Mouse (Mus musculus) thymus, adult 2 months (tissue): Measurements from ENCODE around the gene Atp5b.

Source experiments
- CTCF ChIP-seq: fragments of 200-500 bp; IDR thresholded peaks from 2 replicates; pipeline ENCODE4 v1.5.1; 2012; ENCODE audit warnings: mild to moderate bottlenecking, control low read depth, low read length, moderate library complexity, borderline replicate concordance; ENCODE audit not compliant: control insufficient read depth, poor library complexity, insufficient read depth; ENCODE audit errors: extremely low read depth
- POLR2A ChIP-seq: fragments of 200-500 bp; IDR thresholded peaks from 2 replicates; pipeline ENCODE4 v1.6.1; 2012; ENCODE audit warnings: mild to moderate bottlenecking, low read length, control low read depth, moderate library complexity; ENCODE audit not compliant: control insufficient read depth, poor library complexity, insufficient read depth; ENCODE audit errors: extremely low read depth

DNA sequence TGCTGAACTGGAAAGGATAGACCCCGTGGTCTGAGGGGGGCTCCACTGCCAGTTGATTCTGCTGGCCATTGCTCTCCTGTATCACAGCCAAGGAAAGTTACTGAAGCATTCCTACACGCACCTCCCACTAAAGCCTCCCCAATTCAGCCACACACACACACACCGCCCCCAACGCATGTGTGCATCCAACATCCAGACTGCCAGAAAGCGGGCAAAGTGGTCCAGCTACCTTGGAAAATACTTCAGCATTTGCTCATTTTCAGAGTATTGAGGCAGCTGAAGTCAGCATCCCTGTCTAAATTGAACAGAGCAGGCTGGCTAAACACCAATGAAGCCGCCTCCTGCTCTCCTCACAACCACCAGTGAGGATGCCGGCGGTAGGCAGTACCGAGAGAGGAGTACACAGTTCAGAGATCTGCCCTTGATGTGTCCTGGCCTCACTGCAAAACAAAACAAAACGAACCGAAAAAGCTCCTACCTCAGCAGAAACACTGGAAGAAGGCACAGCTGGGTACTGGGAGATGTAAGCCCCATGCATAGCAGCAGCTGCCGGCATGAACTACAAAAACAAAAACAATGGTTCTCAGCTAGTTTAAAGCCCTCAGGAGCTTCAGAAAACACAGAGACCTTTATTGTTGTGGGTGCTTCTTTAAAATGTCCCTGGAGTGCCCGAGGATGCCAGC is 50.7 kb downstream of the Atp5b start:
- TF ChIP-seq CTCF (no peak), POLR2A (no peak)
